Mouse (Mus musculus): ENCODE results near the gene Hist1h4k.
"Not testable (repeated sequence)": the region's sequence is repeated elsewhere in the genome, so short reads cannot be mapped to it uniquely, and the experiment has no call there.

The Hist1h4k gene

DNA sequence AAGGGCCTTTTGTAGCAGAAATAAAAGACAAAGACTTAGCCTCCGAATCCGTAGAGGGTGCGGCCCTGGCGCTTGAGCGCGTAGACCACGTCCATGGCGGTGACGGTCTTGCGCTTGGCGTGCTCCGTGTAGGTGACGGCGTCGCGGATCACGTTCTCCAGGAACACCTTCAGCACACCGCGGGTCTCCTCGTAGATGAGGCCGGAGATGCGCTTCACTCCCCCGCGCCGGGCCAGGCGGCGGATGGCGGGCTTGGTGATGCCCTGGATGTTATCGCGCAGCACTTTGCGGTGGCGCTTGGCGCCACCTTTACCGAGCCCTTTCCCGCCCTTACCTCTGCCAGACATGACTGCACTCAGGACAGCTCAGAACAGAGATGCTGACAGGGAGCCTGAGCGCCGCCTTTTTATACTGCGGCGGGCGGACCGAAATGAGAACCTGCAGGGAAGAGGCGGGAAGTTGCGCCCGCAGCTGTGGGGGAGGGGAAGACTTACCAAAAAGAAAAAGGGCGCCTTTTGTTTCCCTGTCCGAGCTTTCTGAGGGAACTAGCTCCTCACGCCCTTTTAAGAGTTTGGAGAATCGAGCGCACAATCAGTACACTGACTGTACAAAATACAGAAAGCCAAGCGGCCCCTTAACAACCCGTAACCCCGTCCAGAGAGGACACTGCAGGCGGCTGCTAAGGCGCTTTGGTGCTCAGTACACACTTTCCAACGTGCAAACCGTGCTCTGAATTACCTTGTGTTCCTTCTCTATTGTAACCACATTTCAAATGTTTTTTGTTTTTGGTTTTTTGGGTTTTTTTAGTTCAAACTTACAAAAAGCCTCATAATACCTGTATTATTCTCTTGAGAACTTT, at the start of gene Hist1h4k:
Gene Hist1h4k (minus strand): TSS at position 347 of the 859 bp plus-strand sequence.
- DNase-seq (ENCODE audit: low spot score in 2 of 2), result peak; percentile 84 to 90

DNA sequence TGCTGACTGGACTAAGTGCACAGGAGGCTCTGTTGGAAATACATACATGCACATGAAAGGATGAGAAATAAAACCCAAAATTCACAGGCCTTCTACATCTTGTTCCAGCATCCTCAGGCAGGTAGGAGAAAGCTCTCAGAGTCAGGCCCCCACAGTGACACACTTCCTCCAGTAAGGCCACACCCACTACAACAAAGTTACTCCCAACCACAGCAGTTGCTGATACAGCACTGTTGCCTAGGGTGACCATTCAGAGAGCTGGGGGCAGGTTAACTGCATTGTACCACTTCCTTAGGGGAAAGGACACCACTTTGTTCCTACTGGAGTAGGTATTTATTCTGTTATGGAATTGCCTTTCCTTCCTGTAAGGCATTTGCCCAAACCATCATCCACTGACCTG, 46.9 kb upstream of the Hist1h4k start:
- not testable (repeated sequence) for DNase-seq (ENCODE audit: low spot score in 2 of 2)

DNA sequence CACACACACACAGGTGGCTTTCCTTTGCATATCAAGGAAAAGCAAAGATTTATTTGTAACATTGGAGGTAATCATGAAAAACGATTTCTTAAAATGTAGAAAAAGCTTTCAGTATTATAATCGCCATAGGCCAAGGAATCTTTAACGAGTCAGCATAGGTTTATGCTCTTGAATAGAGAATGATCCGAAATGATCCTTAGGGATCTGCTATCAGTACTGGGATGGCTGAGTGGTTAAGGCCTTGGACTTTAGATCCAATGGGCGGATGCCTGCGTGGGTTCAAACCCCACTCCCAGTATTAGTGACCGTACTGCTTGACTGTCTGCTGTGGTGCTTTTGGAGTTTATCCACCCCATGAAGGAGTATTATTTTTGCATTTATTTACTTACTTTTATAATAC, 45.3 kb upstream of the Hist1h4k start:
- DNase-seq (ENCODE audit: low spot score in 2 of 2), result no peak

DNA sequence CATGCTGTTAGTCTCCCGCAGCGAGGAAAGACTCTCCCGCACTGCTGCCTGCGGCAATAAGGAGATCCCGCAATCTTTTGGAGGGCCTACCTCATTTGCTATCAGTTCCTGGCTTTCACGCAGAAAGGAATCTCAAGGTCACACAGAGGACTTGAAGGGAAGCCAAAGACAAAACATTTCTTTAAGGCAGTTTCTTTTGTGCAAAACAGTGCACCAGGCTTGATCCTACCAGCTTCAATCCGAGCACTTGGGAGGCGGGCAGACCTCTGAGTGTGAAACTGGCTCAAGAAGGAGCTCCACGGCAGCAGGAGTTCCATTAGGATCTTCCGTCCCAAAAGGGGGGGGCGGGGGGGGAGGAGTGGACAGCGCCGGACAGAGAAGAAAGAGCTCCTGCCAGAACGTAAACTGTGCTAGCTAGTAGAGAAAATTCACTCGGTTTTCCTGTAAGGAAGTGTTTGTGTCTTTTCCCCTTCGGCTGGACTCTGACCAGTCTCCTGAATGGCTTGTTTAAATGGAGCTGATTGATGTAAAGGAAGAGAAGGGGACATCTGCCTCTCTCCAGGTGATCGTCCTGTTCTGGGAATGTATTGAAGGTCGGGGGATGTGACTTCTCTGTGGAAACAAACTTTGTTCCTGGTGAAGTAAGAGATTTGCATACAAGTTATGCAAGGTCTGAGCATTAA, 40.4 kb upstream of the Hist1h4k start:
- DNase-seq (ENCODE audit: low spot score in 2 of 2), result no peak

DNA sequence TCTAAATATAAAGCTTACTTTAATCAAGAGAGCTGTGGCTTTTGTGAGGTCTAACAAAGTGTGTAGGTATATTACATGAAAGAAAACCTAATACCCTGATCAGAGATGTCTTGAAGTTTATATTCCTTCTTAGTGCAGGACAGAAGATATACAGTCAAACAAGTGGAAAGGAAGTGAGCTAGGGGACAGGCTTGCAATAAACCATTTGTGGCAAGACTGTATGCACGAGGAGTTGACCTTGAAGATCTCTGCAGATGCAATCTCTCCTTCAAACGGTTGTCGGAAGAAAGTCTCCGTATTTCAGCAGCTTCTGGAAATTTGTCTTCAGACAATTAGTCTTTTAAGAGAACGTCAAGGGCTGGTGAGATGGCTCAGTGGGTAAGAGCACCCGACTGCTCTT, 39.6 kb upstream of the Hist1h4k start:
- no peak for DNase-seq (ENCODE audit: low spot score in 2 of 2)

DNA sequence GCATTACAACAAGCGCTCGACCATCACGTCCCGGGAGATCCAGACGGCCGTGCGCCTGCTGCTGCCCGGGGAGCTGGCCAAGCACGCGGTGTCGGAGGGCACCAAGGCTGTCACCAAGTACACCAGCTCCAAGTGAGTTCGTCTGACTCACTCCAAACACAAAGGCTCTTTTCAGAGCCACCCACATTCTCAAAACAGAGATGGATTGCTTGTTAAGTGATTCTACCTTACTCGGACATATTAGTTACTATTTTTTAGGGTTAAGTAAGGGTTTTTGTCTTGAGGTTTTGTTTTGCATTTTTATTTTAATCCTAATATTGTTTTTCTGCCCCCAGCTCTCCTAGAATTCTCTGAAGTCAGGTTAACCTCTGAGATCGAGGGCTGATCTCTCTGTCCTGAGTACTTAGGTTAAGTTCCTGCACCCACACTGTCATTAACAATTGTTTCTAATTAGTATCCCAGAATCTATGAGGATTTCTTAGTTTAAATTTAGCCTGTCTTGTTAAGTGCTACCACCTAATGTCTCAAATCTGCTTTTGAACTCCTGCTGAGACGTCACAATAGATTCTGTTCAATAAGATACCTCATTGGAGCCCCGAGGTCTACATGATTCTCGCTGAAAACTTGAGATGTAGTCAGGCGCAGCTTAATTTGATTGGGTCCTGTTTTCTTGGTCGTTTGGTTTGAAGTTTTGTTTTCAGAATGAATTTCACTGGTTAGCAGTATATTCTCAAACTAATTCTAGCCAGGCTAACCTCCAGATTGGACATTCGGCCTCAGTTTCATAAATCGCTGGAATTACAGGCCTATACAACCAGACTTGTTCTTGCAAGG, 37.7 kb upstream of the Hist1h4k start:
- no peak for DNase-seq (ENCODE audit: low spot score in 2 of 2)

DNA sequence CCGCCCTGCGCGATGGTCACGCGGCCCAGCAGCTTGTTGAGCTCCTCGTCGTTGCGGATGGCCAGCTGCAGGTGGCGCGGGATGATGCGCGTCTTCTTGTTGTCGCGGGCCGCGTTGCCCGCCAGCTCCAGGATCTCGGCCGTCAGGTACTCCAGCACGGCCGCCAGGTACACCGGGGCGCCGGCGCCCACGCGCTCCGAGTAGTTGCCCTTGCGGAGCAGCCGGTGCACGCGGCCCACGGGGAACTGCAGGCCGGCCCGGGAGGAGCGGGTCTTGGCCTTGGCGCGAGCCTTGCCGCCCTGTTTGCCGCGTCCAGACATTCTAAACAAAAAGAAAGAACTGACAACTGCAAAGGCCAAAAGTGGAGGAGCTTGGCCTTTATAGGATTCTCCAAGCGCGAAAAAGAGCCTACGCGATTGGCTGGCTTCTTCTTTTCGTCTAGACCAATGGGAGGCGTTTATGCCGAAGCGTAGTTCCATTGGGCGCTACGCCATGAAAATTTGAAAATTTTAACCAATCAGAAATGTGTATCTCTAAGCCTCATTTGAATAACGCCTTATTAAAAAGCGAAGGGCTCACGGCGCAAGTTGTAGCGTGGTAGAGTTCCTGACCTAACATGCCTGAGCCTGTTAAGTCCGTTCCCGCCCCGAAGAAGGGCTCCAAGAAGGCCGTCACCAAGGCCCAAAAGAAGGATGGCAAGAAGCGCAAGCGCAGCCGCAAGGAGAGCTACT, 36.8 kb upstream of the Hist1h4k start, which contains the start of the genes Hist1h2an and Hist1h2bp:
Gene Hist1h2an (minus strand): TSS at position 320 of the 731 bp plus-strand sequence.
Gene Hist1h2bp (plus strand): TSS at position 563 of the 731 bp plus-strand sequence.
- DNase-seq (ENCODE audit: low spot score in 2 of 2), result peak; percentile 86 to 87

DNA sequence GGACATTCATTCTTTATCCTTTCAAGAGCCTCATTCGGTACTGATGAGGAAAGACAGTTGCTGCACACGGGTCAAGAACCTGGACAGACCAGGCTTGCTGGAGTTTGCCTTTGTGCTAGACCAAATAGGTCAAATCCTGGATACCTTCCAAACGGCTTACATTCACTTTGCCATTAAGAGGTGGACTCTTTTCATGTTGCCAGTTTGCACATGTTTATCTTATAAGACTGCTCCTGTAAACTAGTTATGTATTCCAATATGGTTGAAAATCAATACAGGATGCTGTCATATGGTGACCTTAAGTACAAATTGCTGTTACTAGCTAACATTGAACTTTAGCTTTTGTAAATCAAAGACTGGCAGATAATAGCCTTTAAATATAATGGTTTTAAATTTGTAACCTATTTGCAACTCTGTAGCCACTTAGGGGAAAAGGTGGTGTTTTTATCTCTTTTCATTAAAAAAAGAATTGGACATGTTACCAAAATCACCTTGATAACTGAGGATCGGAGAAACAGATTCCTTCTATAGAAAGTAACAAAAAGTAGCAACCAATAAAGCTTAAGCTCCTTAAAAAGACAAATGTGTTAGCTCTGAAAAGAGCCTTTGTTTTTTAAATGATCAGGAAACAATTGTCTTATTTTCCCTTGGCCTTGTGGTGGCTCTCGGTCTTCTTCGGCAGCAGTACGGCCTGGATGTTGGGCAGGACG, 36.0 kb upstream of the Hist1h4k start:
- no peak for DNase-seq (ENCODE audit: low spot score in 2 of 2)

DNA sequence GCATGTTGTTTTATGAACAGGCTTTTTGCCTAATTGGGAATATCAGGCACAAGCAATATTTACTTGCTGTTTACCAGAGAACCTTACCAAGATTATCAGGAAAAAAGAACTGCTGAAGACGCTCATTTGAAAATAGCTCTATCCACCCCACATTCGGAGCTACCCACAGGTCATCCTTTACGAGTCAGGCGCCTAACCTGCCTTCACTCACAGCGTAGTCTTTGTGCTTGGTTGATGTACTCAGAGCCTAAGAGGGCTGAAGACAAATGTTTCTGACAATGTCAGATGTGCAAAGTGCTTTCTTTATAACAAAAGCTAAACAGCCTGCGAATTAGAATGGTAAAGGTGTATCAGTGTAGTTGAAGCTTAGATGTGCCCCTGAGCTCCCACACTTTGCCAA, 34.0 kb upstream of the Hist1h4k start:
- DNase-seq (ENCODE audit: low spot score in 2 of 2), result no peak

DNA sequence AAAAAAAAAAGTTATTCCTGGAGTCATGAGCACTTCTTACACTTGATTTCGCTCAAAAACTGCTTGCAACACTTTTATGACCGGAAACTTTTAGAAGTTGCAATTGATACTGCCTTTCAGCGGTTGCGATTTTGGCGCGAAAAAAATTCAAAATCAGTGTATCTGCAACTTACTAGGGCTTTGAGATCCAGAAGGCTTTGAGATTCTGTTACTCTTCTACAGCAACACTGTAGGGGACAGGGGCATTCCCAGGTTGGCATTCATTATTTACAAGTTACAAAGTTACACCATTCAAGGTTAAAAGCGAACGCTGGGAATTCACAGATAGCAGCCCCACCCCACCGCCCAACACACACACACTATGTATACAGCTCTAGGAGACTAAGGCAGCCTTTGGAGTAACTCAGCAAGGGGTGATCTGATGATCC, 33.4 kb upstream of the Hist1h4k start:
- DNase-seq (ENCODE audit: low spot score in 2 of 2), result no peak

DNA sequence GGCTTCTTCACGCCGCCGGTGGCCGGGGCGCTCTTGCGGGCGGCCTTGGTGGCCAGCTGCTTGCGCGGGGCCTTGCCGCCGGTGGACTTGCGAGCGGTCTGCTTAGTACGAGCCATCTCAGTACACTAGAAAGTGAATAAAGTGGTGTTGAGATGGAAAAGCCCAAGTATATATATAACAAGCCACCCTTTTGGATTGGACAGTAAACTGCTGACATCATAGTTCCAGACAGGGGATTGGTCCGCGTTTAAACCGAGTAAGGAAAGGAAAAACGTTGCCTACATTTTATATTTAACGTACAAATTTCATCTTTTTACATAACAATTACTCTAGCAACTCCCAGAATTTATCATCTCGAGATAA, 32.9 kb upstream of the Hist1h4k start, which contains the start of gene Hist1h3i:
Gene Hist1h3i (minus strand): TSS at position 116 of the 363 bp plus-strand sequence.
- DNase-seq (ENCODE audit: low spot score in 2 of 2), result peak; percentile 22 to 34

DNA sequence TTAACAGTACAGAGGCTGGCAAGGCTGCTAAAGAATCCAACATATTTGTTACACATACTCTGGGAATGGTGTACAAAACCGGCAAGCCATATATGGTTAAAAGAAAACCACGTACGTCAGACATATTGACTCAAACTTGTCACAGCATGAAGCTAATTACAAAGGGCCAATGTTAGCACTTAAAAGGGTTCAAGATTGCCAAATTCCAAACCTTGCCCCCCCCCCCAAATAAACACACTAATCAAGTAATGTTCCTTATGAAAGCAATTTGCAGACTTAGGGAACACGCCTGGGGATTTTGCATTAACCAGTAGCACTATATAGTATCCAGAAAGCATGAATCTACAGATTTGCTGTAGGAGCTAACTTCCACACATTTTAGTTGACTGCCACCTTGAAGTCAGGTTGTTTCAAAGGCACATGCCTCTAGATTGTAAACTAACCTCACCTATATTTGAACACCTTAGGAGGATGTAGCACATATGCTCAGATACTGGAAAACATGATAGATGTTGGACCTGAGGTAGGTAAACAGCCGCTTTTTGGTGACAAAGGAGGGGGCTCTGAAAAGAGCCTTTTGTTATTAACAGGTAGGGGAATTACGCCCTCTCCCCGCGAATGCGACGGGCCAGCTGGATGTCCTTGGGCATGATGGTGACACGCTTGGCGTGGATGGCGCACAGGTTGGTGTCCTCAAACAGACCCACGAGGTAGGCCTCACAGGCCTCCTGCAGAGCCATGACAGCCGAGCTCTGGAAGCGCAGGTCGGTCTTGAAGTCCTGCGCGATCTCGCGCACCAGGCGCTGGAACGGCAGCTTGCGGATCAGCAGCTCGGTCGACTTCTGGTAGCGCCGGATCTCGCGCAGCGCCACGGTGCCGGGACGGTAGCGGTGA, 32.3 kb upstream of the Hist1h4k start:
- DNase-seq (ENCODE audit: low spot score in 2 of 2), result not testable (repeated sequence)

DNA sequence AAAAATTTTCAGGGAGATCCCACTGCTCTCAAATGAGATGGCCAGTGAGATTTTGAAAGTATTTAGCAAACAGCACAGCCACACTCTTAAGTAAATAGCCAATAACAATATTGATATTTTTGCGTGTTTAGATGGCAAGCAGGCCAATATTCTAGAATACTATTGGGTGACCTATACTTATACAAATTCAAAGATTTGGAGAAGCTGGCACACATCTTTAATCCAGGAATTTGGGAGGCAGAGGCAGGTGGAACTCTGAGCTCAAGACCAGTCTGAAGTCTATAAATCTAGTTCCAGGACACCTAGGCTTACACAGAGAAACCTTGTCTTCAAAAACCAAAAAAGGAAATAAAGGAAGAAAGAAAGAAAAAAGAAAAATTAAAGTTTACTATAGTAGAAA, 31.3 kb upstream of the Hist1h4k start:
- DNase-seq (ENCODE audit: low spot score in 2 of 2), result no peak

DNA sequence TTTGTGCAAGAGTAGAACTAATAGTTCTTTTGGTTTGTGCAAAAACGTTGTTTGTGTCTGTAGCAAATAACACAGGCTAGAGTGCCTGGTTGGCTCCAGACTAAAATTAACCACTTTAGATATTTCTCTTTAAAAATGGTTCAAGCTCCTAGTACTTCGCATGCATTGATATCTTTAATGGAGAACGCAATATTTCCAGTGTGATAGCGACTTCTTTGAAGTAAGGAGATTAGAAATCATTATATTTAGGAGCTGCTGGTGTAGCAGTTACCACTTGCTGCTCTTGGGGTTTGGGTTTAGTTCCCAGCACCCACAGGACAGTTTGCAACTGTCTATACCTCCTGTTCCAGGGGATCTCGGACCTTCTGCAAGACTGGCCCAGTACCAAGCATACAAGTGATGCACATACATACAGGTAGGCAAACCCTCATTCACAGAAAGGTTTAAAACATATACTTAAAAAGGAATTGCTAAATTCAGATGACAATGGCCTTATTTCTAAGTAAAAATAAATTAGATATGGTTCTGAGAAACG, 30.8 kb upstream of the Hist1h4k start:
- no peak for DNase-seq (ENCODE audit: low spot score in 2 of 2)

DNA sequence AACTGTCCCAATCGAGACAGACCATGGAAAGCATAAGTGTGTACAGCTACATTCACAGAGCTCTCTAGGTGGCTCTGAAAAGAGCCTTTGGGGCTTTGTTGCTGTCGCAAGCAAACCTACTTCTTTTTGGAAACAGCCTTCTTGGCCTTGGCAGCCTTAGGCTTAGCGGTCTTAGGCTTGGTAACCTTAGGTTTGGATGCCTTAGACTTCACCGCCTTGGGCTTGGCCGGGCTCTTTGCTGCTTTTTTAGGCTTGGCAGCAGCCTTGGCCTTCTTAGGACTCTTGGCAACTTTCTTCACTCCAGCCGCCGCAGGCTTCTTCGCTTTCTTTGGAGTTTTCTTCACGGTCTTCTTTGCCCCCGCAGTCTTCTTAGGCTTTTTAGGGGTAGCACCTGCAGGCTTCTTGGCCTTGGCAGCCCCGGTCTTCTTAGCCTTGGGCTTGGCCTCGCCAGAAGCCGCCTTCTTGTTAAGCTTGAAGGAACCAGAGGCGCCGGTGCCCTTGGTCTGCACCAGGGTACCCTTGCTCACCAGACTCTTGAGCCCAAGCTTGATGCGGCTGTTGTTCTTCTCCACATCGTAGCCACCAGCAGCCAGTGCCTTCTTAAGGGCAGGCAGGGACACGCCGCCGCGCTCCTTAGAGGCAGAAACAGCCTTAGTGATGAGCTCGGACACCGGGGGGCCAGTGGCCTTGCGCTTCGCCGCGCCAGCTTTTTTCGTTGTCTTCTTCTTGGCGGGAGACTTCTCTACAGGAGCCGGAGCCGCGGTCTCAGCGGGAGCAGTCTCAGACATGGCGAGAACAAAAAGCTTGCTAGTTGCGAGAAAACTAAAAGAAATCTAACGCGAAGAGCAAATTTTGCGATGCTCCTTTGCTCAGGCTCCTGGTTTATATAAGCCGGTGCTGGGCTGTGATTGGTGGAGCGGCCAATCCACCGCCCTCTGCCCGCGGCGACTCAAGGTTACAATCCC, 29.7 kb upstream of the Hist1h4k start, which contains the start of gene Hist1h1b:
Gene Hist1h1b (minus strand): TSS at position 859 of the 965 bp plus-strand sequence.
- DNase-seq (ENCODE audit: low spot score in 2 of 2), result peak; percentile 24

DNA sequence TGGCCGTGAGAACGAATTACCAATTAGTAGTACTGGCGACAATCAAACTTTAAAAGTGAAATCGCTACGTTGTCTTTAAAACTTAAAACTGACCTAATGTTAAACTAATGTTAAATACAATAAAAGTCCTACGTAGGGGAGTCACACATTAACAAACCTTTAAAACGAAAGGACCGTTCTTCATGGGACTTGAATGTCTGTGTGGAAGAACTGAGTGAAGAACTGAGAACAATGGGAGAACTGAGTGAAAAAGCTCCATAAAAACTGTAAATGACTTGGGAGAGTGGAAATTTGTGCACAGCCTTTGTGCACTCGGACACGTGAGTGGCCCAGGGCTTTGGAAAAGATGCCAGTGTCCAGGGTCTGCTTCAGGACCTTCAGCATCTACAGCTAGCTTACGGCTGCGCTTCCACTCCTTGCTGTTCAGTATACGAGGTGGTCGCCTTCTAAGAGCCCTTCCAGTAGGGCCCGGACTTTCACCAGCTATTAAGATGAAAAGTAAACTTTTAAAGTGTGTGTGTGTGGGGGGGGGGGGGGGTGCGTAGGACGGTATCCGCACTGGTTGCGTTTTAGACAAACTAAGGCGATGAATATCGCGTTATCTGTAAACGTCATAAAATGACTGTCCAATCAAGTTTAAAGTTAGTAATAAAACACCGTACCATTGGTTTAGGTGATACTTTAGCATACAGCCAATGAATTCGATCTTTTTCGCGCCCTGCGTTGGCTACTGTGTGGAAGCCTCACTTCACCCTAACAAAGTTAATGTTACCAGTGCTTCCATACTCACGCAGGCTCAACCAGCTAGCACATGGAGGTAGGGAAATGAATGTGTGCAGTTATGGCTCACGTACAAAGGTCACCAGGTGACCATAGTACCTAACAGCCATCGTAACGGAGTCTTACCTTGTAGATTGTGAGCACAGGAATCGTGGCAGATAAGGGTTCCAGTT, 28.8 kb upstream of the Hist1h4k start:
- DNase-seq (ENCODE audit: low spot score in 2 of 2), result peak; percentile 43 to 55

DNA sequence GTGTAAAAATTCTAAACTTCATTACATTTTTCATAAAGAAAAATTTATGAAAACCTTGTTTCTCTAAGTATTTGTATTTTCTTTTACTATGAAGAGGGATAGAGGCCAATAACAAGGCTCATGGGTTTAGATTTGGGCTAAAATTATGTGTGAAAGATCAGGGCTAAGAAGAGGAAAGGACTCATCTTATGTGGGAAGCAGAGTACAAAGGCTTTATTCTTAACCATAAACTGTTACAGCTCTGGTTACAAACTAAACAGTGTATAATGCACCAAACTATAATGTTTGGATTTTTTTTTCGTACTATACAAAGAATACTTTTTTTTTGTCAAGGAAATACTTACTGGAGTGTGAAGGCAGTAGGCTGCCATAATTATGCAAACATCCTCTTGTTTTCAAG, 5.4 kb upstream of the Hist1h4k start:
- DNase-seq (ENCODE audit: low spot score in 2 of 2), result no peak
